Mouse (Mus musculus) forebrain, embryonic 11.5 days (tissue): ENCODE results near the gene Cblb. TPM values are rescaled to one million over a fixed set of nuclear protein-coding genes. Genes with fewer than 3 reads are reported as not detected.

ENCODE experiments used
- ATAC-seq: fragments of 200-750 bp; cut with Nextera tagmentation; replicated peaks from 2 replicates; pipeline ENCODE4 v1.8.0; 2017; ENCODE audit warnings: moderate TSS enrichment; ENCODE audit not compliant: low FRiP score
- DNase-seq: peaks from one replicate; pipeline ENCODE4 v3.0.0-alpha.2; 2017; ENCODE audit warnings: low spot score
- H3K27ac ChIP-seq: fragments of 300-500 bp; sonication (generic); 2 replicates; pipeline ENCODE4 v1.5.1; 2014; ENCODE audit warnings: low read depth, low read length
- H3K27me3 ChIP-seq: fragments of 300-500 bp; sonication (generic); 2 replicates; pipeline ENCODE4 v1.6.1; 2014; ENCODE audit warnings: mild to moderate bottlenecking, low read length, mixed read lengths; ENCODE audit not compliant: control insufficient read depth, insufficient read depth
- H3K36me3 ChIP-seq: fragments of 300-500 bp; sonication (generic); 2 replicates; pipeline ENCODE4 v1.6.1; 2014; ENCODE audit warnings: mild to moderate bottlenecking, low read length, moderate library complexity, mixed read lengths; ENCODE audit not compliant: control insufficient read depth, insufficient read depth
- H3K4me1 ChIP-seq: fragments of 300-500 bp; sonication (generic); replicated peaks from 2 replicates; pipeline ENCODE4 v1.6.1; 2014; ENCODE audit warnings: low read length, mixed read lengths; ENCODE audit not compliant: control insufficient read depth, insufficient read depth
- H3K4me2 ChIP-seq: fragments of 300-500 bp; sonication (generic); 2 replicates; pipeline ENCODE4 v1.6.1; 2014; ENCODE audit warnings: low read depth, mild to moderate bottlenecking, low read length, moderate library complexity, mixed read lengths; ENCODE audit not compliant: severe bottlenecking
- H3K4me3 ChIP-seq: fragments of 300-500 bp; sonication (generic); 2 replicates; pipeline ENCODE4 v1.5.1; 2014; ENCODE audit warnings: low read depth, low read length
- H3K9ac ChIP-seq: fragments of 300-500 bp; sonication (generic); 2 replicates; pipeline ENCODE4 v1.6.1; 2014; ENCODE audit warnings: low read length
- H3K9me3 ChIP-seq: fragments of 300-500 bp; sonication (generic); 2 replicates; pipeline ENCODE4 v1.6.1; 2016; ENCODE audit warnings: low read length, mixed read lengths; ENCODE audit not compliant: control insufficient read depth
- WGBS: fragments of 180-500 bp; shearing (Covaris S2); extraction: QIAGEN DNeasy Blood & Tissue Kit; methylation state at CpG from one replicate; pipeline ENCODE4 v1.1.7; 2014; 5-methylcytosine and 5-hydroxymethylcytosine counted together
- polyA plus RNA-seq: library from polyadenylated mRNA; unstranded; fragments of >200 nt; fragmentation: Nextera tagmentation; extraction: Ambion mirVana; gene quantifications from 2 replicates; pipeline ENCODE4 v1.2.1, GENCODE M21; 2014

Cblb gene
- polyA plus RNA-seq, 1 experiment from 2014 or later, result 42.9 TPM

GRCm38 (mm10) chr16:52229446-52229845, 198.4 kb downstream of the Cblb start:
- H3K9ac ChIP-seq, result no peak overlapping the region
- WGBS, result 70% methylated on average over 7 of the region's 7 CpGs
- no peak overlapping the region for H3K4me2 ChIP-seq
- ATAC-seq (no peak), DNase-seq (no peak)
- no peak overlapping the region for H3K27ac ChIP-seq
- H3K4me1 ChIP-seq, result no peaks in the 10 kb centered on the region
- no peaks in the 10 kb centered on the region for H3K36me3 ChIP-seq
- no peaks in the 10 kb centered on the region for H3K27me3 ChIP-seq
- H3K9me3 ChIP-seq, result no peaks in the 10 kb centered on the region
- H3K4me3 ChIP-seq, result no peak overlapping the region

GRCm38 (mm10) chr16:52229930-52230329, 198.9 kb downstream of the Cblb start:
- DNase-seq (no peak), ATAC-seq (no peak)
- H3K9me3 ChIP-seq, result no peaks in the 10 kb centered on the region
- H3K27ac ChIP-seq, result no peak overlapping the region
- H3K4me3 ChIP-seq, result no peak overlapping the region
- no peak overlapping the region for H3K4me2 ChIP-seq
- no peaks in the 10 kb centered on the region for H3K36me3 ChIP-seq
- no peak overlapping the region for H3K9ac ChIP-seq
- H3K27me3 ChIP-seq, result no peaks in the 10 kb centered on the region
- no peaks in the 10 kb centered on the region for H3K4me1 ChIP-seq
- WGBS, result 63% methylated on average over 2 of the region's 2 CpGs

- no peak for DNase-seq
- Histone ChIP-seq H3K36me3 (no peaks in the 10 kb centered on the region), H3K4me2 (no peak overlapping the region), H3K27ac (no peak overlapping the region), H3K4me1 (no peaks in the 10 kb centered on the region), H3K27me3 (no peaks in the 10 kb centered on the region), H3K9ac (no peak overlapping the region), H3K9me3 (no peaks in the 10 kb centered on the region), H3K4me3 (no peak overlapping the region)
- WGBS, result 80% methylated on average over 2 of the region's 2 CpGs
- no peak for ATAC-seq
These were observed 211.1 kb downstream of the Cblb start for GRCm38 (mm10) chr16:52242144-52242543.

GRCm38 (mm10) chr16:52243421-52243973, 212.5 kb downstream of the Cblb start:
- Histone ChIP-seq H3K27me3 (no peaks in the 10 kb centered on the region), H3K9ac (no peak overlapping the region), H3K36me3 (no peaks in the 10 kb centered on the region), H3K9me3 (no peaks in the 10 kb centered on the region), H3K27ac (no peak overlapping the region), H3K4me2 (no peak overlapping the region), H3K4me3 (no peak overlapping the region), H3K4me1 (no peaks in the 10 kb centered on the region)
- DNase-seq, result no peak
- ATAC-seq, result no peak
- 83% methylated on average over 4 of the region's 4 CpGs for WGBS

DNA sequence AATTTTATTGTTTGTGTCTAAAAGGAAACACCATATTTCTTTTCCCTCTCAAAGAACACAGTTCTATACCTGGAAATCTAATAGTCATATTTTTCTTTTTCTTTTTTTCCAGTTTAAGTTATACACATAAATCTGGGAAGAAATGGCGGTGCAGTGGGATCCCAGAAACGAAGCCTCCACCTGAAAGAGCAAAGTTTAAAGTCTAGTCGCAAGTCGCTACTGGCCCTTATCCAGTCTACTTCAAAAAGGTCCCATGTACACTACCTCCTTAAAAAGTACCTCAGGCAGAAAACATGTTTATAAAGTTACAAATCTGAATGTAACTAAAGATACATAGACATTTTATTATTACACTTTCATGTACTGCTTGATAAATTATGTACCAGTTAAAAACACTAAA, 219.2 kb downstream of the Cblb start:
- Histone ChIP-seq H3K4me3 (no peak overlapping the region), H3K4me1 (no peaks in the 10 kb centered on the region), H3K36me3 (no peaks in the 10 kb centered on the region), H3K4me2 (no peak overlapping the region), H3K27ac (no peak overlapping the region), H3K9me3 (no peaks in the 10 kb centered on the region), H3K9ac (no peak overlapping the region), H3K27me3 (no peaks in the 10 kb centered on the region)
- ATAC-seq (no peak), DNase-seq (no peak)
- WGBS, result 93% methylated on average over 4 of the region's 4 CpGs

GRCm38 (mm10) chr16:52250935-52251334, 219.9 kb downstream of the Cblb start:
- no peaks in the 10 kb centered on the region for H3K4me1 ChIP-seq
- ATAC-seq, result no peak

More at GRCm38 (mm10) chr16:52250935-52251334, 219.9 kb downstream of the Cblb start:
- Histone ChIP-seq H3K27ac (no peak overlapping the region), H3K4me3 (no peak overlapping the region), H3K9me3 (no peaks in the 10 kb centered on the region), H3K27me3 (no peaks in the 10 kb centered on the region), H3K9ac (no peak overlapping the region), H3K4me2 (no peak overlapping the region), H3K36me3 (no peaks in the 10 kb centered on the region)
- no peak for DNase-seq
- WGBS, result 90% methylated on average over 4 of the region's 4 CpGs
